Mouse (Mus musculus) kidney, adult 9 months (tissue): ENCODE measurements around the gene Ap3d1.
A peak's percentile ranks its signal among the peaks of the same experiment; 100 is the strongest.

Source experiments
- DNase-seq: peaks from one replicate; pipeline ENCODE4 v3.0.0; 2022

Gene Ap3d1

GRCm38 (mm10) chr10:80679556-80680259, 62.4 kb downstream of the Ap3d1 start:
- no peak for DNase-seq

- peak; percentile 72 for DNase-seq
Measured at GRCm38 (mm10) chr10:80678601-80679377, 63.3 kb downstream of the Ap3d1 start.

- DNase-seq, result peak; percentile 98
Measured at GRCm38 (mm10) chr10:80677942-80678436, 64.1 kb downstream of the Ap3d1 start, which contains the start of gene Mknk2. Gene Mknk2 (minus strand): TSS chr10:80678112.

GRCm38 (mm10) chr10:80677128-80677875, 64.8 kb downstream of the Ap3d1 start:
- peak; percentile 64 for DNase-seq

- peak; percentile 99 for DNase-seq
Measured at GRCm38 (mm10) chr10:80676198-80676928, 65.7 kb downstream of the Ap3d1 start.

GRCm38 (mm10) chr10:80675405-80676197, 66.5 kb downstream of the Ap3d1 start:
- no peak for DNase-seq

- DNase-seq, result no peak
Measured at GRCm38 (mm10) chr10:80674851-80675404, 67.1 kb downstream of the Ap3d1 start.

- peak; percentile 80 for DNase-seq
Measured at GRCm38 (mm10) chr10:80674161-80674711, 67.8 kb downstream of the Ap3d1 start.

GRCm38 (mm10) chr10:80673690-80674089, 68.4 kb downstream of the Ap3d1 start:
- DNase-seq, result no peak

- no peak for DNase-seq
Measured at GRCm38 (mm10) chr10:80671936-80672690, 70.0 kb downstream of the Ap3d1 start.

- no peak for DNase-seq
Measured at GRCm38 (mm10) chr10:80671251-80671650, 70.8 kb downstream of the Ap3d1 start.

GRCm38 (mm10) chr10:80670531-80670930, 71.5 kb downstream of the Ap3d1 start:
- no peak for DNase-seq

GRCm38 (mm10) chr10:80669737-80670485, 72.2 kb downstream of the Ap3d1 start:
- DNase-seq, result peak; percentile 97

GRCm38 (mm10) chr10:80669018-80669417, 73.0 kb downstream of the Ap3d1 start:
- DNase-seq, result no peak

- DNase-seq, result peak; percentile 74
Measured at GRCm38 (mm10) chr10:80668614-80669013, 73.5 kb downstream of the Ap3d1 start.

- DNase-seq, result no peak
Measured at GRCm38 (mm10) chr10:80666837-80667412, 75.1 kb downstream of the Ap3d1 start.

GRCm38 (mm10) chr10:80665981-80666733, 75.9 kb downstream of the Ap3d1 start:
- no peak for DNase-seq

GRCm38 (mm10) chr10:80665459-80665858, 76.6 kb downstream of the Ap3d1 start:
- DNase-seq, result no peak
